In genomic region chr9:107810985-107811384, GRCm38 (mm10) we compare ENCODE assay signal across 25 mouse cellular contexts.
"Had no signal": no experiment of that assay in that cellular context is flagged by ENCODE, and none has a peak within 500 bp of the region (broad histone marks: within the 10 kb centered on the region; RNA-seq: fewer than 3 reads in every experiment).

No protein-coding gene starts in this region.

- H3K4me3 ChIP-seq: gastrocnemius, adult 2 months; heart, adult 2 months; heart, embryonic 13.5 days; heart, embryonic 15.5 days; hindbrain, embryonic 13.5 days; hindbrain, embryonic 15.5 days; layer of hippocampus, adult 2 months; left cerebral cortex, adult 2 months; limb, embryonic 10.5 days; limb, embryonic 12.5 days had no signal

- H3K27ac ChIP-seq: gastrocnemius, adult 2 months; heart, adult 2 months; heart, embryonic 13.5 days; heart, embryonic 15.5 days; hindbrain, embryonic 13.5 days; hindbrain, embryonic 15.5 days; hindbrain, postnatal 0 days; layer of hippocampus, adult 2 months; left cerebral cortex, adult 2 months; limb, embryonic 10.5 days; limb, embryonic 12.5 days had no signal

- H3K9ac ChIP-seq: heart, embryonic 13.5 days; heart, embryonic 15.5 days; hindbrain, embryonic 13.5 days; hindbrain, embryonic 15.5 days; limb, embryonic 12.5 days had no signal

- DNase-seq: gastrocnemius, adult 2 months; gastrocnemius, postnatal 14 days; gastrocnemius, postnatal 36 days; heart, adult 11 months; heart, adult 2 months; heart, postnatal 14 days; heart, postnatal 36 days; kidney, adult 11 months; kidney, adult 2 months; kidney, adult 9 months; kidney, postnatal 10 days; kidney, postnatal 25 days; kidney, postnatal 4 days; liver had no signal

- H3K9me3 ChIP-seq: heart, embryonic 13.5 days; heart, embryonic 15.5 days; hindbrain, embryonic 13.5 days; hindbrain, embryonic 15.5 days; limb, embryonic 10.5 days; limb, embryonic 12.5 days had no signal

- ATAC-seq: hindbrain, postnatal 0 days; intestine, embryonic 16.5 days had no signal

- H3K4me2 ChIP-seq: heart, embryonic 11.5 days; heart, embryonic 13.5 days; heart, embryonic 15.5 days; hindbrain, embryonic 13.5 days; hindbrain, embryonic 15.5 days; limb, embryonic 12.5 days had no signal

- H3K27me3 ChIP-seq: heart, embryonic 13.5 days; heart, embryonic 15.5 days; hindbrain, embryonic 13.5 days; hindbrain, embryonic 15.5 days; limb, embryonic 12.5 days had no signal

- H3K4me1 ChIP-seq: heart, embryonic 13.5 days; heart, embryonic 15.5 days; hindbrain, embryonic 13.5 days; hindbrain, embryonic 15.5 days; limb, embryonic 10.5 days; limb, embryonic 12.5 days had no signal
